Mouse (Mus musculus): ENCODE data around the gene Palmd.

The Palmd gene

GRCm38 (mm10) chr3:116960414-116960813 is 8.4 kb downstream of the Palmd start:
- no peak for DNase-seq (ENCODE audit: low read depth)

DNA sequence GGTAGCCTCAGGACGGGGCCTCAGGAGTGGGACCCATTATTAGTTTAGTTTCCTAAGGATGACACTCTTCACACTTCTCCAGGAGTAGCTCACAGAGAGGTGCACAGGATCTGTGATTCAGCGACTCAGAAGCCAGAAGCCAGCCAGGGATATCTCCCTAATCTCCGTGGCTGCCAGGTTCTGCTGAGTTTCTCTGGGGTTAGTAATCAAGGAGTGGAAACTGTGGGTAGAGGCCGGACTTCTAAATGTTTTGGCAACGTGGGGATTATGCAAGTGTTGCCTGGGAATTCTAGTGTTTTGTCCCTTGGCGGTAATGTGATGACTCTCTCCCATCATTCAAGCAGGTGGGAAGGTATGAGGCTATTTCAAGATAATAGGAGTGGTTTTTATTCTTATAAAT is 13.7 kb downstream of the Palmd start:
- DNase-seq (ENCODE audit: low read depth): no peak

GRCm38 (mm10) chr3:116953366-116953765 is 15.4 kb downstream of the Palmd start:
- DNase-seq (ENCODE audit: low read depth): no peak

- DNase-seq (ENCODE audit: low read depth): no peak
These were observed 16.4 kb downstream of the Palmd start for GRCm38 (mm10) chr3:116952242-116952899.

DNA sequence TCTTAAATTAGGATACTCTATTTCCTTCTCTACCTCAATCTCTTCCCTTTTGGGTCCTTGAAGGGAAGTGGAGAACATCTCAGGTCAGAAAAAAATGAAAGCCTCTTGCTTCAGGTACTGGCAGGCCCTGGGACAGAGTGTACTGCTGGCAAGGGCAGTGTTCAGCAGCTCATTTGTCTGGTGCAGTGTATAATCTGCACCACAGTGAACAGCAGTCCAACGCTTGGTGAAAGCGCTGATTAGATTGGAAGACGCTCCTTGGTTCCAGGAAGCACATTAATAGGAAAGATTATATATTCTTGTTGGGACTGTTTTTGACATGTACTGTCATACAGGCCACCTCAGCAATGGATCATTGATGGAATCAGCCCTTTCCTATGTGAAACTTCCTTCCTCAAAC is 17.3 kb downstream of the Palmd start:
- DNase-seq (ENCODE audit: low read depth): no peak

DNA sequence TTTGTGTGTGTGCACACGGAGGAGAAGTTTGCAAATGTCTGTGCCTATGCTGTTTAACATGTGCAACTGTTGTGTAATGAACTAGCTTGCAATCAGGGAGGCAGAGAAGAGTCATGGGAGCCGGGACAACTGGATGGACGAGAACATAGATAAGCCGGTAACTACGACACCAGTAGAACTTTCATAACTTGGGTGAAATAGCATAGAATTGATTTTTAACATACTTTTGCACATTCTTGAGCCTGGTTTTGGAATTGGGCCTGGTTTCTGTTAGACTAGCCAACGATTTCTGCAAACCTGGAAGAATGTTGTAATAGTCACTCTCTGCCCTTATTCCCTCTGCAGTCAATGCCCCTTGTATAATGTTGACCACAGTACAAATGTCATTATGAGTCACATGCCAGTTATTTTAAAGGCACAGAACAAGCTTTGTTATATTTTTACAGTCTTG is 18.1 kb downstream of the Palmd start:
- no peak for DNase-seq (ENCODE audit: low read depth)

GRCm38 (mm10) chr3:116946476-116946875 is 22.3 kb downstream of the Palmd start:
- no peak for DNase-seq (ENCODE audit: low read depth)

- DNase-seq (ENCODE audit: low read depth): no peak
These were observed 25.4 kb downstream of the Palmd start for GRCm38 (mm10) chr3:116943422-116943821.

- DNase-seq (ENCODE audit: low read depth): no peak
These were observed 26.0 kb downstream of the Palmd start for GRCm38 (mm10) chr3:116942751-116943150.

GRCm38 (mm10) chr3:116941559-116942117 is 27.1 kb downstream of the Palmd start:
- no peak for DNase-seq (ENCODE audit: low read depth)

GRCm38 (mm10) chr3:116940804-116941558 is 27.8 kb downstream of the Palmd start:
- no peak for DNase-seq (ENCODE audit: low read depth)

GRCm38 (mm10) chr3:116936934-116937691 is 31.7 kb downstream of the Palmd start:
- DNase-seq (ENCODE audit: low read depth): no peak

- DNase-seq (ENCODE audit: low read depth): no peak
These were observed 35.6 kb downstream of the Palmd start for GRCm38 (mm10) chr3:116933158-116933557.

- no peak for DNase-seq (ENCODE audit: low read depth)
These were observed 39.8 kb downstream of the Palmd start for GRCm38 (mm10) chr3:116928994-116929393.

DNA sequence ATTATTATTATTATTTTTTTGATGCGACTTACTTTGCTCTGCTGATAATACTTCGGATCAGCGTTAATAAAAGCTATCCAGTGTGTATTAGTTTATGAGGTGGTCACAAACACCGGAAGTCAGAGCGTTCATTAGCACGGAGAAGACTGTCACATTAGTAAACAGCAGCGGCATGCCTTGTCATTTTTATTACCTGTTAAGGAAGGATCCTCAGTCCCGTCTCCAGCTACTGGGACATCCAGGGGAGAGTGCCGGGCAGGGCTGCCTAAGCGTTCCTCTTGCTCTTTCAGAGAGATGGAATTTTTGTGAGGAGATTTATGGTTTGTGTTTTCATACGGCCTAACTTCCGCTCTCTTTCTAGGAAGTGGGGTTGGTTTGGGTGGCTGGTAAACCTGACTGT is 45.7 kb downstream of the Palmd start:
- no peak for DNase-seq (ENCODE audit: low read depth)

GRCm38 (mm10) chr3:116921535-116921934 is 47.3 kb downstream of the Palmd start:
- DNase-seq (ENCODE audit: low read depth): no peak

DNA sequence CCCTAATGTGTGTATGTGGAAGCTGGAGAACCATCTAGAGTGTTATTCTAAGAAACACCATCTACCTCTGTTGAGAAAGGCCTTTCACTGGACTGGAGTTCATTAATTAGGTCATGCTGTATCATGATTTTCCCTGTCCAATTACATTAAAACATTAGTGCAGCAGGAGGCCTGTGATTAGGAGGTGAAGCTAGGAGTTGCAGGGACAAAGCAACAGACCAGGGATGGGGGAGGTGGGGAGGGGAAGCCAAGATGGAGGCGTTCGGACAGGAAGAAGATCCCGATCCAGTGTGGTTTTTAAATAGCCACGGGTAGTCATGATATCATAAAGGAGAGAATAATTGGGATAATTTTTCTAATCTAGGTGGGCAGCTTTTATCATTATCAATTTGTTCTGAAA is 51.8 kb downstream of the Palmd start:
- no peak for DNase-seq (ENCODE audit: low read depth)

GRCm38 (mm10) chr3:116914931-116915330 is 53.9 kb downstream of the Palmd start:
- DNase-seq (ENCODE audit: low read depth): no peak

DNA sequence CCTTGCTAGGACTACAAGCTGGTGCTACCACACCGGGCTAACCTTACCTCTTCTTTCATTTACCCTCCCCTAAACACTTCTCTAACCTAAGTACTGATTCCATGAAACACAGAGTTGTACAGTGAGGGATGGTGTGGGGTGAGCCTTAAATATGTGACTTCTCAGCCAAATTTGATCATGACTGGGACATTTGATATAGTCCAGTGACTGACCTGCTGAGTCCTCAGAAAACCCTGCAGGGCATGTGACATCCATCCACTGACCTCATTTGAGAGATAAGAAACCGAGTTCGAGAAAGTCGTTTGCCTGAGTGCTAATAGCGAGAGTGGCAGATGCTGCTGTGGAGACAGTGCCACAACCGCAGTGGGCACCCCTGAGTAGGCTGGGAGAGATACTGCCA is 54.4 kb downstream of the Palmd start:
- DNase-seq (ENCODE audit: low read depth): no peak

GRCm38 (mm10) chr3:116906596-116906995 is 62.2 kb downstream of the Palmd start:
- DNase-seq (ENCODE audit: low read depth): no peak

GRCm38 (mm10) chr3:116905898-116906297 is 62.9 kb downstream of the Palmd start:
- DNase-seq (ENCODE audit: low read depth): no peak

DNA sequence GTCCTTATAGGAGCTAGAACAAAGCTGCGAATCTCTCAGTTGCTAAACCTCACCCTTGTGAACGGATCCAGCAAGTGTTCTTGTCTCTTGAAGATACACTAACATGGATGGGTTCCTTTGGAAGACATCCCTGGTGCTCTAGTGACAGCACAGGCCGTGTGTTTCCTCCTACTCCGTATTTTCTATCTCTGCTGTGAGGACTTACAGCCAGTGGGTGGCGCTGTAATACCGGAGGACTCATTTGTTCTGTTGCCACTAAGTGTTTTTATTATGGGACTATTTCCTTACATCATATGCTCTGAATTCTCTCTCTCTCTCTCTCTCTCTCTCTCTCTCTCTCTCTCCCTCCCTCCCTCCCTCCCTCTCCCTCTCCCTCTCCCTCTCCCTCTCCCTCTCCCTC is 64.6 kb downstream of the Palmd start:
- DNase-seq (ENCODE audit: low read depth): peak; percentile 34

DNA sequence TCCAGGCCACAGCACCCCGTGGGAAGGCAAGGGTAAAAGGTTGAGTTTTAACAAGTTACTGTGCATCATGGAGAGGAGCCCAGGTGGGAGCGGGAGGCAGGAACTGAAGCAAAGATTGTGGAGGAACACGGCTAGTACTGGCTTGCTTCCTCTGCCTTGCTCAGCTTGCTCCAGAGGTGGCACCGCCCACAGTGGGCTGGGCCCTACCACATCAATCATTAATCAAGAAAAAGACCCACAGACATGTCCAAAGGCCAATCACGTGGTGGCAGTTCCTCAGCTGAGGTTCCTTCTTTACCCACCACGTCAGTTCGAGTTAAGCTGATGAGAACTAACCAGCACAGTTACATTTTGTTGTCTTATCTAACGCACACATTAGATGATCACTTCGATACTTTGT is 75.9 kb downstream of the Palmd start:
- DNase-seq (ENCODE audit: low read depth): peak; percentile 40

All from induced T-regulatory cell, adult 2 months (primary cell).